Mouse (Mus musculus) megakaryocyte, embryonic 14.5 days (primary cell): ENCODE results near the gene Tctex1d1. TPM values are rescaled to one million over a fixed set of nuclear protein-coding genes. Genes with fewer than 3 reads are reported as not detected.

Experiments used
- H3K27me3 ChIP-seq: replicated peaks from 2 replicates; pipeline ENCODE3; 2012; ENCODE audit warnings: inconsistent platforms
- H3K36me3 ChIP-seq: replicated peaks from 2 replicates; pipeline ENCODE3; 2012; ENCODE audit warnings: low read length, inconsistent platforms, mixed read lengths
- H3K4me1 ChIP-seq: 2 replicates; pipeline ENCODE4 v1.6.1; 2012; ENCODE audit warnings: inconsistent platforms
- H3K4me3 ChIP-seq: replicated peaks from 2 replicates; pipeline ENCODE3; 2012; ENCODE audit warnings: moderate library complexity, mild to moderate bottlenecking, inconsistent platforms
- H3K9me3 ChIP-seq: 2 replicates; pipeline ENCODE4 v1.6.1; 2012; ENCODE audit warnings: inconsistent platforms
- FLI1 ChIP-seq: IDR thresholded peaks from 2 replicates; pipeline ENCODE4 v1.6.1; 2012; ENCODE audit warnings: low read length, inconsistent platforms, mixed read lengths
- GATA1 ChIP-seq: IDR thresholded peaks from 3 replicates; pipeline ENCODE4 v1.6.1; 2012; ENCODE audit warnings: mixed read lengths, low read length, inconsistent platforms, borderline replicate concordance
- polyA plus RNA-seq: library from polyadenylated mRNA; stranded (reverse); fragments of >175 nt; gene quantifications from 2 replicates; pipeline ENCODE4 v1.2.3, GENCODE M21; 2012; ENCODE audit warnings: low replicate concordance; ENCODE audit not compliant: insufficient read depth

Gene Tctex1d1
- polyA plus RNA-seq, 1 experiment = not detected

DNA sequence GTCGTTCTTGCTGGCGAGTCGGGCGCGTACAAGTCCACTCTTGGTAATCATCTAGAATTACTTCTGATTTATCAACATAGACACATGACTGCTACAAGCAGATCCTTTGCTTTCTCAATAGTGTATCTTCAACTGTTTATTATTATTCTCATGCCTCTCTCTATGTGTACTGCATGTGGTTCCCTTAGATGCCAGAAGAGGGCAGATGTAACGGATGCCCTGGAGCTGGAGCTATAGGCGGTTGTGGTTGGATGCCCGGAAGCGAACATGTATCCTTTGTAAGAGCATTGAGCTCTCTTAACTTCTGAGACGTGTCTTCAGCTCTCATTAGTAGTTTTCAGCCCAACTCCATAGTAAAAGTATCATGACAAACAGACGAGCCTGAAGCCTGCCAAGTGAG, 64.6 kb downstream of the Tctex1d1 start:
- TF ChIP-seq GATA1 = no peak
- TF ChIP-seq FLI1 = no peak
- Histone ChIP-seq H3K36me3 (no peaks in the 10 kb centered on the region), H3K4me3 (no peak overlapping the region), H3K9me3 (no peaks in the 10 kb centered on the region), H3K4me1 (peaks cover 17% of the 10 kb centered on the region), H3K27me3 (no peaks in the 10 kb centered on the region)

DNA sequence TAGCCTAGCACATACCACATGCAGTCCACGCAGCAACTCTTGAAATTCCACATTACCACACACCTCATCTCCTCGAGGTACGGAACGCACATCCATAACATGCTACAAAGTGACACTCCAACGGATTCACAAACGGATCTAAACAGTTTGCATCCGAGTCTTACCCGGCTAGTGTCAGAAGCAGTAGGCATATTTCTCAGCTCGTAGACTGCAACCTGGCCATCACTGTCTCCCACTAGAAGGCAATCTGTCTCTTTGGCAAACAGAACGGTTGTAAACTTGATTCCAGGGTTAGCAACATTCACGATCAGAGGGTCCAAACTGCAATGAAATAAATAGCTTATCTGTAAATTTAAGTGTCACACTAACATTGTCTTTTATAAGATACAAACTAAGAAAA, 69.6 kb downstream of the Tctex1d1 start:
- H3K27me3 ChIP-seq = no peaks in the 10 kb centered on the region
- TF ChIP-seq GATA1 = no peak
- no peak for TF ChIP-seq FLI1
- no peaks in the 10 kb centered on the region for H3K9me3 ChIP-seq
- no peaks in the 10 kb centered on the region for H3K36me3 ChIP-seq
- no peak overlapping the region for H3K4me3 ChIP-seq
- H3K4me1 ChIP-seq = no peaks in the 10 kb centered on the region

Other genes with a start within 250 kb of the Tctex1d1 start
- not detected in 2 replicates for gene Sgip1, start 237.3 kb upstream of the Tctex1d1 start, polyA plus RNA-seq
- gene Insl5, start 48.2 kb downstream of the Tctex1d1 start, polyA plus RNA-seq = not detected in 2 replicates
- gene Mier1, start 135.8 kb downstream of the Tctex1d1 start, polyA plus RNA-seq = 1.2 and 2.3 TPM in 2 replicates
- gene Wdr78, start 135.9 kb downstream of the Tctex1d1 start, polyA plus RNA-seq = 0.43 and 0.47 TPM in 2 replicates
- gene Slc35d1, start 236.6 kb downstream of the Tctex1d1 start, polyA plus RNA-seq = 1.4 and 5.9 TPM in 2 replicates